Mouse (Mus musculus): ENCODE results near the gene Mmab.

GRCm38 (mm10) chr5:114449011-114449410 is 5.2 kb upstream of the Mmab start:
- TF ChIP-seq CTCF (IDR thresholded peaks at IDR 0.05; ENCODE audit: low read depth, low read length) (no peak), GATA1 (IDR thresholded peaks at IDR 0.05; ENCODE audit: borderline replicate concordance, low read length) (no peak), POLR2AphosphoS5 (IDR thresholded peaks at IDR 0.05; ENCODE audit: insufficient replicate concordance, low read depth, low read length) (no peak)

Data from G1E (cell line).